Mouse (Mus musculus) lung, postnatal 4 days (tissue): ENCODE results near the gene Zfp653.

Source experiments
- DNase-seq, 2 experiments: peaks; one replicate each; pipeline ENCODE4 v3.0.0; 2021

Zfp653 gene

DNA sequence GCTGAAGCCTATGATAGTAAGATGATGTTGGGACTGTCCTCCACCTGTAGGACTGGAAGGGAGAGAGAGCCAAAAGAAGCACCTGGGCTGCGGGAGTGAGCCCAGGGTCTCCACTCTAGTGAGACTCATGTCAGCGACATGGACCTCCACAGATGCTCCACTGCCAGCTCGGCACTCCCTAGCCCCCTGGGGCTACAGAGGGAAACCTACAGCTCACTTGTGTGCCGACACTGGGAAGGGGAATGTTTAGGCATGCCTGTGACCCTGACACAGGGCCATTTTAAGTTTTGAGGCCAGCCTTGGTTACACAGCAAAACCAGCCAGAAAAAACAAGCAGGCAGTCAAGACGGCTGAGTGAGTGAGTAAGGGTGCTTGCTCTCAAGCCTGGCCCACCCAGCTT, 4.0 kb downstream of the Zfp653 start:
- DNase-seq: no peak

DNA sequence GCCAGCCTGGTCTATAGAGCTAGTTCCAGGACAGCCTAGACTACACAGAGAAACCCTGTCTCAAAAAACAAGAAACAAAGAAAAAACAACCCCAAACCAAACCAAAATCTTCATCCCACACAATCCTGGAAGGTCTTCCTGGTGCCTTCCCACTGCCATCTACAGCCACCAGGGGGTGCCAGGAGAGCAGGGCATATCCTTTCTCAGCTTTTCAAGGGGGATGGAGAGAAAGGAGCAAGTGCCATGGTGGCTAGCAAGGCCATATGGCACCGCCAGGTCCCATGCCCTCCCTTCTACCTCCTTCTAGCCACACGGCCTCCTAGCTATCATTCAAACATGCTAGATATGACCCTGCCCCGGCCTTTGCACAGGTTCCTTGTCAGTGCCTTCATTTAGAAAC, 4.7 kb downstream of the Zfp653 start:
- DNase-seq: peak; percentile 56 to 69

- no peak for DNase-seq
Measured at GRCm38 (mm10) chr9:22065642-22066041, 5.5 kb downstream of the Zfp653 start.

DNA sequence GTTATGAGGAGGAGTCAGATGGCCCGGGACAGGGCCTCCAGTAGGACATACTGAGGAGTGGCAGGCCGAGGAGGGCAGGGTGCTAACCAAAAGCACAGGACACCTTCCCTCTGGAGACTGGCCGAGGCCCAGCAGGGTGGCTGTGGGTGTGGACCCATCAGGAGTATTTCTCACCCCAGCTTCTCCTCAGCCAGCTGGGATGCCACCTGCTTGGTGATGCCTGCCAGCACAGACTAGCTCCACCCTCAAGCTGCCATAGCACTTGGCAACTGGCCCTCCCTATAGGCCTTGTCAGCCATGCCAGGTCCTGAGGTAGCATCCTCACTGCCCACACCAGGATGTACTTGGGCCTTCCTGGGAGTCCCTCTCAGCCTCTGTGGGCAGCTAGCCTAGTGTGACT, 6.8 kb downstream of the Zfp653 start:
- no peak for DNase-seq

GRCm38 (mm10) chr9:22061339-22061738, 9.8 kb downstream of the Zfp653 start:
- DNase-seq: no peak

GRCm38 (mm10) chr9:22058011-22058424, 13.2 kb downstream of the Zfp653 start:
- DNase-seq: no peak

GRCm38 (mm10) chr9:22057031-22057517, 14.1 kb downstream of the Zfp653 start:
- no peak for DNase-seq

DNA sequence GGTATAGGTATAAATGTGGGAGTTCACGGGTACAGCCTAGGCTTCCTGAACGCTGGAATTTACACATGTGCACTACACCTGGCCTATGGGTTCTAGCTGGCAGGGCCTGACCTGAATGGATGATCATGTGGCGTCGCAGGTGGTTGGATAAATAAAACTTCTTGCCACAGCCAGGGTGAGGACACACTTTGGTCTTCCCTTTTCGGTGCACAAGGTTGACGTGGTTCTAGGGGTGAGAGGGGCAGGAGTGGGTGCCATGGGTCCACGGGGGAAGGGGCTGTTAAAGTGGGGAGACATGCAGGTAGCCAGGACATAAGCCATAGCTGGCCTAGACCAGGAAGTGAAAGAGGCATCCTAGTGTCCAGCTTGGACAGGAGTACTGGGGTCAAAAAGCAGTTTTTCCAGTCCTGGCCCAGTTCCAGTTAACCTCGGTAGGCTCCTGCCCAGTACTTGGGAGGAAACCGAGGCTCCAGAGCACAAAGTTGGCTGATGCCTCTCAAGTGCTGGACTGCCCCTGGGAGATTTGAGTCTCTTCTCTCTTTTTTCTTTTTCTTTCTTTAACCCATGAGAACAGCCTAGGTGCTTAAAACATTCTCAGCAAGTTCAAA, 14.8 kb downstream of the Zfp653 start:
- DNase-seq: no peak

DNA sequence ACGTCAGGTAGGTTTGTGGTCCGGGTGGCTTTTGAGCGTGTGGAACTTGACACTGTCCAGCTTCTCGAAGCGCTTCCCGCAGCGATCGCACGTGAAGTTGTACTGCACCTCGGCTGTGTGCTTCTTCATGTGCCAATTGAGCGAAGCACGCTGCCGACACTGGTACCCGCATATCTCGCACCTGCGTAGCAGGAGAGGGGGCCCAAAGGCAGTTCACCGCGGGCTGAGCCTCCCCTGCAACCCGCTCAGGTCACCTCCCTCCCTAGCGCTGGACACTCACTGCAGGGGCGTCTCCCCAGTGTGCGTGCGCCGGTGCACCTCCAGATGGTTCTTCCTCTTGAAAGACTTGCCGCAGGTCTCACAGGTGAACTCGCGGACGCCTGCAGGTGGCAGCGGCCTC, 15.5 kb downstream of the Zfp653 start:
- no peak for DNase-seq

DNA sequence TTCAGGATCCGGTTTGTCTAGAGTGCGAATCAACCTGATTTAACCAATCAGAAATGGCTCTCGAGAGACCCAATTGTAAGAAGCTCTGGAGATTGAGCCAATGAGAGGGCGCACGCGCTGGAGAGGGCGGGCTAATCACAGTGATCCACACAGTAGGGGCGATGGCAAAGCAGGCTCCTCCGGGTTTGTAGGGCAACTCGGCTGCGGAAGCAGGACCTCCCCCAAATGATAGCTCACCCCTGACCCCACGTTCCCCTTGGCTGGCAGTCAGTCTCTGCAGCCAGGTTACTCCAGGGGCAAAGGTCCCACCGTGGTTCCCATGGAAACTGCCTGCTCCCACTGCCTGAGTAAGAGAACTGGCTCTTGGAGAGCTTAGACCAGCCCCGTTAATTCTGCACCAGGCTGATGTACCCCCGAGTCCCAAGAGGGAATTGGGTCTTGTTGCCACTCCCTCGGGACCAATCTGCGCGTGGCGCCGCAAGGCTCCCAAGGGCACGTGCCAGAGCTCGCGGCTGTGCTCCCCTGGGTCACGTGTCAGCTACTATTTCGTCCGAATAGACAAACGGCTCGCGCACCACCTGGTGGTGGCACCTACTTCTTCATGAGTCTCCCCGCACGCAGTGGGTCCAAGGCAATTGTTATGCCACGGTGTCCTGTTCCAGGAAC, 16.6 kb downstream of the Zfp653 start:
- peak; percentile 72 for DNase-seq

DNA sequence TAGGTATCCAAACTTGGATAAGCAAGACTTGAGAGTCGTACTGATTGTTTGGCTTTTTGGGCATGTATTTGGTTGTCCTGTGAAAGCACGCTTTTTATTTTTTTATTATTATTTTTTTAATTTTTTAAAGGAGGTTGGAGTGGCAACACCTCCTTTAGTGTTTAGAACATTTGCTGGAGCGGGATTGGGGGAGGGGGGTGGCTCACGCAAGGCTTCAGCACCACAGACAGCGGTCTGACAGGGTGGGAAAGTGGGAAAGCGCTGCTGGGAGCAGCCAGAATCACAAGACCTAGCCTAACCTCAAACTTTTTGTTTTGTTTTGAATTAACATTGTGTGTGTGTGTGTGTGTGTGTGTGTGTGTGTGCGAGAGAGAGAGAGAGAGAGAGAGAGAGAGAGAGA, 17.5 kb downstream of the Zfp653 start:
- DNase-seq: no peak

GRCm38 (mm10) chr9:22051958-22052254, 19.3 kb downstream of the Zfp653 start, which contains the start of gene Elavl3:
Gene Elavl3, minus strand, starts transcription at chr9:22052023.
- DNase-seq: no peak

GRCm38 (mm10) chr9:22051161-22051957, 19.8 kb downstream of the Zfp653 start:
- no peak for DNase-seq

DNA sequence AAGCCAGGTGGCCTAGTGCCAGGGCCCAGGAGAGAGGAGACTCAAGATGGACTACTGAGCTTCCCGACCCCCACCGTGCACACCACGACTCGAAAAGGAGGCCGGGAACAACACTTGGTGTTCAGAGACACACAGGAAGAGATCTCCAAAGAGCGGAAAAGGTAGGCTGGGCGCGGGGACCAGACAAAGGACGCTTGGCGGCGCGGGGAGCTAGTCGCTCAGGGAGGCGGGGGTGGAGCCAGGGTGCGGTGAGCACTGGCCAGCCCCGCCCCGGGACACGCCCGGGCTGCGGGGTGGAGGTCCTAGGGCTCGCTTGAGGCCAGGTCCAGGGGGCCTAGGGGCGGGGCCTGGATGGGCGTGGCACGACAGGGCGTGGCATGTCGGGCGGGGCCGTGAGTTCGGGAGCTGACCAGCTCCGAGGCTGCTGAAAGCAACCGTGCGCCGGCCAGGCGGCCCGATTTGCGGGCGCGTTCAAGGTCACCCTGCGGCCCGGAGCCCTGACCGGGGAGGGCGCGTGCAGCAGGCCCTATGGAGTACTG, 20.8 kb downstream of the Zfp653 start:
- DNase-seq: peak; percentile 44 to 57

- DNase-seq: no peak
Measured at GRCm38 (mm10) chr9:22049721-22050270, 21.4 kb downstream of the Zfp653 start.

DNA sequence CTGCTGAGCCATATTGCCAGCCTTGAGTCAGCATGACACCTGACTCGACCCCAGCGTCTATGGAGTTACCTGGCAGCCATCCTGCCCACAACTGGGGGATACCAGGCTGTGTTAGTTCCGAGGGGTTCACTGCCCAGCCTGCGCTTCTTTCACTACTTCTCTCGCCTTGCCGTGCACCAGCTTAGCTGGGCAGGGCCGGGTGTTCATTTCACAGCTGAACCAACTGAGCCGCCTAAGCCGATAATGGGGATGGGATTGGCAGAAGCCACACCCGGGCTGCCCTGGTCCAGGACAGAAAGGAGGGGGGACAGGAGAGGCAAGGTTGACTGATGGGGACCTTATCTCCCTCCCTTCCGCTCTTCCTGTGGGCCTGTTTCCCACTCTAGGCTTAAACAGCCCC, 21.9 kb downstream of the Zfp653 start:
- DNase-seq: no peak

DNA sequence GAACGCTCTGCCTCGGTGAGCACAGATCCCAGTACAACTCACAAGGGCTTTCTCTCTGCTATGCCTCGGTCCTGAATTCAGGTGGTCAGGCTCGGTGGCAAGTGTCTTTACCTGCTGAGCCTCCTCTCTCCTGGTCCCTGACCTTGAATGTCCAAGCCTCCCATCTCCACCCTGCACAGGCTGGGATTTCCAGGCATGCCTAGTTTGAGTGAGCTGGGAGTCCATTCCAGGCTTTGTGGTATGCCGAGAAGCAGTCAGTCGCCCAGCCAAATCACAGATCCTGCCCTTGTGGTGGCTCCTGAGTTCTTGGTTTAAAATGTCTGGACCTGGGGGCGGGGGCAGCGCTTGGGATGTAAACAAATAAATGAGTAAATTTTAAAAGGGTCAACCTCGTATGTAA, 23.8 kb downstream of the Zfp653 start:
- DNase-seq: no peak

- no peak for DNase-seq
Measured at GRCm38 (mm10) chr9:22041832-22042231, 29.3 kb downstream of the Zfp653 start.

DNA sequence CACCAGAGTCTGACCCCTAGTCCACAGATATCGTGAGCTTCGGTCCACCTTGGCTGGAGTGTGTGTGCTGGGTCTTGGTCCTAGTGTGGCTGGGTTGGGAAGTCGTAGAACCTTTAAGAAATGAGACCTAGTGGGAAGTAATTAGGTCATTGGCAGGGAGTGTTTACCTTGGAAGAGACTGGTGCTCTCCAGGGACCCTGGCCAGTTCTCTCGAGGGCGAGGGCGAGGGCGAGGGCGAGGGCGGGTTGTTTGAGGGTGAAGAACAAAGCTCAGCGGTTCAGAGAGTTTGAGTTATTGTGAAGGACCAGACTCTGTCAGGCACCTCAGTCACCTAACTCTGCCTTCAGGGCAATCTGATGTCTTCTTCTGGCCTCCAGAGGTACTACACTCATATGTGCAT, 33.4 kb downstream of the Zfp653 start:
- no peak for DNase-seq

DNA sequence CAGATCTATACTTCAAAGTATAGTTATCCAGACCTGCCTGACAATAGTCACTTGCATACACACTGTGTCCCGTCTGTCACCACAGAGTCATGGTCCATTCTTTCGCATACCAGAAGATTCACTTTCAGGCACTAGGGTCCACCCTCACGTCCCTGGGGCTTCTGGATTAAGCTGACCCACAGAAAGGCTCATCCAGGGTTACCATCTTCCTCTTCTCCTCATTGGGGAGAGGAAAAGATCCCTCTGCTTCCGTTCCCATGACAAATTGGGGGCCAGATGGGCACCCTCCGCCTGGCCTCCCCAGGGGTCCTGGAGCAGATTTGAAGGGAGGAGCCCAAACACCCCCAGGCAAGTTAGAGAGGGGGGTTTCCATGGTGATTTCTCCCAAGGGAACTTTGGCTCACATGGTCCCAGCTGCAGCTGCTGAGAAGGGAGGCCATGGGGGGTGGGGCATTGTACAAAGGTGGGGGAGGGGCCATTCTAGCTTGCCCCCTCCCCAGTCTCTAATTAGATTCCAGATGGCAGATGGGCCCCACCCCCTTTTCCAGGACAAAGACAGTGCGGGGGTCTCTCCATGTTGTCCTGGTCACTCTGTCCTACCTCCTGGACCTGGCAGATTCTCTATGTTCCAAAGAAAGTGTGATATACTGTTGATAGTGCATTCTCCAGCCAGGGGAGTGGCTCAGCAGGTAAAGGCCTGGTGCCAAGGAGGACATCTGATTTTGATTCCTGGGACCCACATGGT, 35.7 kb downstream of the Zfp653 start:
- no peak for DNase-seq

- DNase-seq: no peak
Measured at GRCm38 (mm10) chr9:22030386-22030785, 40.8 kb downstream of the Zfp653 start.

- DNase-seq: no peak
Measured at GRCm38 (mm10) chr9:22028467-22028866, 42.7 kb downstream of the Zfp653 start.

GRCm38 (mm10) chr9:22024592-22024991, 46.6 kb downstream of the Zfp653 start:
- DNase-seq: peak; percentile 23 to 64
